Mouse (Mus musculus): Measurements from ENCODE around the gene Pla2g3.

The Pla2g3 gene

GRCm38 (mm10) chr11:3487952-3488570, at the start of gene Pla2g3:
TSS of gene Pla2g3 (plus strand) at chr11:3488284.
- DNase-seq: no peak

- DNase-seq: no peak
Observed at GRCm38 (mm10) chr11:3441696-3442443, 46.2 kb upstream of the Pla2g3 start.

GRCm38 (mm10) chr11:3442677-3443076, 45.4 kb upstream of the Pla2g3 start:
- no peak for DNase-seq

- no peak for DNase-seq
Observed at GRCm38 (mm10) chr11:3443091-3443490, 45.0 kb upstream of the Pla2g3 start.

- DNase-seq: no peak
Observed at GRCm38 (mm10) chr11:3444875-3445274, 43.2 kb upstream of the Pla2g3 start.

- peak; percentile 58 for DNase-seq
Observed at GRCm38 (mm10) chr11:3451701-3452163, 36.4 kb upstream of the Pla2g3 start.

GRCm38 (mm10) chr11:3452167-3452639, 35.9 kb upstream of the Pla2g3 start, which contains the start of gene Rnf185:
TSS of gene Rnf185 (minus strand) at chr11:3452363.
- DNase-seq: peak; percentile 89

- peak; percentile 35 for DNase-seq
Observed at GRCm38 (mm10) chr11:3452769-3453168, 35.3 kb upstream of the Pla2g3 start.

- peak; percentile 30 for DNase-seq
Observed at GRCm38 (mm10) chr11:3453467-3453866, 34.6 kb upstream of the Pla2g3 start.

- no peak for DNase-seq
Observed at GRCm38 (mm10) chr11:3454506-3454905, 33.6 kb upstream of the Pla2g3 start.

GRCm38 (mm10) chr11:3456354-3456753, 31.7 kb upstream of the Pla2g3 start:
- DNase-seq: peak; percentile 85

GRCm38 (mm10) chr11:3458428-3459104, 29.5 kb upstream of the Pla2g3 start:
- no peak for DNase-seq

- no peak for DNase-seq
Observed at GRCm38 (mm10) chr11:3459105-3459468, 29.0 kb upstream of the Pla2g3 start.

- DNase-seq: no peak
Observed at GRCm38 (mm10) chr11:3462846-3463245, 25.2 kb upstream of the Pla2g3 start.

- no peak for DNase-seq
Observed at GRCm38 (mm10) chr11:3471448-3471850, 16.6 kb upstream of the Pla2g3 start.

- DNase-seq: peak; percentile 94
Observed at GRCm38 (mm10) chr11:3472484-3472883, 15.6 kb upstream of the Pla2g3 start.

GRCm38 (mm10) chr11:3474480-3475115, 13.5 kb upstream of the Pla2g3 start:
- DNase-seq: peak; percentile 43

- DNase-seq: no peak
Observed at GRCm38 (mm10) chr11:3475489-3475888, 12.6 kb upstream of the Pla2g3 start.

GRCm38 (mm10) chr11:3483980-3484642, 4.0 kb upstream of the Pla2g3 start:
- DNase-seq: no peak

- DNase-seq: no peak
Observed at GRCm38 (mm10) chr11:3486349-3486748, 1.7 kb upstream of the Pla2g3 start.

GRCm38 (mm10) chr11:3489036-3489435, 952 bp downstream of the Pla2g3 start:
- DNase-seq: no peak

- no peak for DNase-seq
Observed at GRCm38 (mm10) chr11:3492748-3493147, 4.7 kb downstream of the Pla2g3 start.

GRCm38 (mm10) chr11:3494857-3495256, 6.8 kb downstream of the Pla2g3 start:
- DNase-seq: no peak

Data from thymus, postnatal 4 days (tissue).